Mouse (Mus musculus) cerebellum, postnatal 25 days (tissue): Measurements from ENCODE around the gene Pbx4.

ENCODE experiments used
- DNase-seq, 2 experiments: peaks; one replicate each; pipeline ENCODE4 v3.0.0; 2021; ENCODE audit warnings: mixed read lengths in 2 of 2

Gene Pbx4

DNA sequence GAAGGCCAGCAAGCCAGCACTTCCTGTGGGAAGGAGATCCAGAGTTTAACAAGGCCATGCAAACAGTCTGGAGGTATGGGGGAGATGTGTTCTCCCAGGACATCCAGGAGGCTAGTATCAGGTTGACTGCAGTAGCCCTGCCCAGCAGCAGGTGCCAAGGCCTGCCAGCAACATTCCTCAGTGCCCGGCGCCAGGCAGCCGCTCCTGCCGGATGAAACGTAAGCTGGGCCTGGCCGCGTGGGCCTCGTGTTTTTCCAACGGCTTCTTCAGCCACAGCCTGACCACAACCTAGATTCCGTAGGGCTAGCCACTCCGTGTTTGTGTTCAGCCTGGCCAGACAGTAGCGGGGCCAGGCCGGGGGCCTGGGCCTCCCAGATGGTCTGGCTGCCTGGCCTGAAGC is 42.4 kb downstream of the Pbx4 start:
- DNase-seq: no peak

DNA sequence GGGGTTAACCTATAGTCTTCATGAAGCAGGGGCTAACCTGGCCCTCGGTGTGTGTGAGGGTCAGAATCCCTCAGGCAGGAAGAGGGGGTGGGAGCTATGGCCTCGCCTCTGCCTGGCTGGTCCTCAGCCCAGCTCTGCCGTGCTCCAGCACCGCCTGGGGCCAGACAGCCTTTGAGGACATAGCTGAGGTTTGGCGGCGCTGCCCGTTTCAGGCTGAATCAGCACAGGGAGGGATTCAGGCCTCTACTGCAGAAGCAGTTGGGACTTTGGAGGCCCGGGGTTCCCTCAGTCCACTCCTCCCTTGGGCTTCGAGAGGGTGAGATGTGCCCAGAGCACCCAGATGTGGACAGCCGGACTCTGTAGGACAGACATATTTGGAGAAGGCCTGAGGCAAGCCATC is 43.8 kb downstream of the Pbx4 start:
- no peak for DNase-seq

DNA sequence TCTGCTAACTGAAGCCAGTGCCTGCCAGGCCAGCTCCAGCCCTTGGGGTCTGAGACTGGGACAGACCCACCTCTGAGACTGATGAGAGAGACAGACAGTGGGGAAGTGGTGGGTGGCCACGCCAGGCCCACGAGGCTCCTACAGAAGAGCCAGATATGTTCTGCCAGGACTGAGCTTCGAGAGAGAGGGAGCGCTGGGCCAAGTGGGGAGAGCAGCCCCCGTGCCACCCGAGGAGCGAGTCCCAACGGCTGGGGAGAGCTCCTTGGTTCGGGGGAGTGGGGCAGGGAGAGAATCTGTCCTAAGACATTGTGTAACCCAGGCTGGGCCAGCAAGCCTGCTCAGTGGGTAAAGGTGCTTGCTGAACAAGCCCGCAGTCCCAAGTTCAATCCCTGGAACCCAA is 44.7 kb downstream of the Pbx4 start:
- DNase-seq: no peak

DNA sequence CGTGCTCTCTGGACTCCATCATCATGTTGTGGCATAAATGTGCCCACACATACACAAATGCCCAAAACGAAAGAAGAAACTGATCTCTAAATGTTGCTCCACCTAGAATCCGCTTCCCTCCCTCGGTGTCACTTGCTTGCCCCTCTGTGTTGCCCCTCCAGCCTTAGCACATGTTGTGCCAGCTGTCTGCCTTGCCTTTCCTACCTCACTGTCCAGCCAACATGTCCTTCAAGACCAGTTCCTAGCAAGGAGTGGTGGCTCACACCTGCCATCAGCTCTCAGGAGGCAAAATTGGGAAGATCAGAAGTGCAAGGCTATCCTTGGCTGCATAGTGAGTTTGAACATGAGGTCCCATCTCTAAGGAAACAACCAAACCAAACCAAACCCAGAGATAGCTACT is 45.1 kb downstream of the Pbx4 start:
- DNase-seq: no peak

DNA sequence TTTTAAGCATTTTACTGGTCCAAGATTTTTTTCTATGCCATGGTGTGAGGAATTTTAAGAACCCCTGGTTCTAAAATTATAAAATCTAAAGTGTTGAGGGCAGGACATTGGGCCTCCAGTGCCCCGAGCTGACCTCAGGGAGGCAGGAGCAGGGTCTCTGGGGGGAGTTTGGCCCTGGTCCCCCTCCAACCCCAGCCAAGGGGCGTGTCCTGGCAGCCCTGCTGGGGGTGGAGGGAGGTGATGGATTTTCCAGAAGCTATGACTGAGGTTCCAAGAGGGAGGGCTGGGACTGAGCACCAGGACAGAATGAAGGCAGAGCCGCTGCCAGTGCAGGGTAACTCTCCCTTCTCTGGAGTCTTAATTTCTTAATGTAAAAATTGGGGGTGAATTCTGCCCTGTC is 45.7 kb downstream of the Pbx4 start:
- no peak for DNase-seq

DNA sequence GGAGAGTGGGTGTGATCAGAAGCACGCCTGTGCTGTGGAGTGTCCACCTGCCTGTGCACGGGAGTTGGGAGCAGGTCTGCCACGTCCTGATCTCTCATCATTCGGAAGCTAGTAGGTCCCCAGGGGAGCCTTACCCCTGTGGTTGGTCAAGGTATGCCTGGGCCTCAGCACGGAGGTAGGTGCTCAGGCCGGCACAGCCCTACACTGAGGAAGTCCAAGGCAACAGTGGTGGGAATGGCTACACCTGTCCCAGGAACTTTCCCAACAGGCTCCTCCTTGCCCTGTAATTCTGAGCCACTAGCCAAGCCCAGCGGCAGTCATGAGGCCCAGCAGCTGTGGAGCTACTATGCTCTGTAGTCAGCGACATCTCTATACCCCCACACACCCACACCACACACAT is 47.4 kb downstream of the Pbx4 start:
- DNase-seq: no peak

DNA sequence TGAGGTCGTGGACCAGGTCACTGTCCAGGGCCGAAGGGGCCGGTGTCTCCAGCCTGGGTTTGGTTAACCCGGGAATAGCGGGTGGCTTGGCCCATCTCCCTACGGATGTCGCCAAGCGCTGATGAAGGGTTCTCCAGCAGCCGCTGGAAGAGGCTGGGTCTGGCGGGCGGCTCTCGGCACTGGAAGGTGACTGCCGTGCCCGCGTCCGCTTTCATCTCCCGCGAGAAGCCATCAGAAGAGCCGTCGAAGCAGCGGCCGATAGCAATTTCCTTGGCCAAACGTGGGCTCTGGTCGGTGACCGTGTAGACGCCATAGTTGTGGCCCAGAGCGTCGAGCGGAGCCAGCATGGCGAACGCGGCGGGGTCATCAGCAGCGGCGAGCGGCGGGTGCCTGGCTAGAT is 48.5 kb downstream of the Pbx4 start:
- DNase-seq: no peak

DNA sequence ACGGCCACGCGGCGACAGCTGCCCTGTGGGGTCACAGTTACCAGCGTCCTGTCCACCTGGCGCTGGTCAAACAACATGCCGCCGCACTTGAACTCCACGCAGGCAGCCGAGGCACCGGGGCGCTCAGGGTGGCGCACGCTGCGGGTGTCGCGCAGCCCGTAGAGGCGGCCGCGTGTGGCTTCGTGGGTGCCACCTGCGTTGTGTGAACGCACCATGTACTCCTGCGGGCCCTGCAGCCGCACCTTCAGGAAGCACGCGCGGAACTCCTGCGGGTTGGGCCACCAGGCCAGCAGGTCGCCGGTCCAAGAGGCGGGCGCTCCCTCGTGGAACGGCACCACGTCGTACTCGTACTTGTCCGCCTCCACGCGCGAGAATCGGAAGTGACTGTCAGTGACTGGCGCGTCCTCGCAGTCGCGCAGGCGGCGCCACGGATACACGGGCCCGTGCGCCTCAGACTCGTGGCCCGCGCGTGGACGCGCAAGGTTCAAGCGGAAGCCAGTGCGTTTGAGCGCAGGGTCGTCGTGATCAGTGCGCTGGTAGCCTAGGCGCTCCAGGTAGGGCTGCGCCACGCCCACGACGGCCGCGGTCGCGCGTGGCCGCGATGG is 49.1 kb downstream of the Pbx4 start:
- no peak for DNase-seq

DNA sequence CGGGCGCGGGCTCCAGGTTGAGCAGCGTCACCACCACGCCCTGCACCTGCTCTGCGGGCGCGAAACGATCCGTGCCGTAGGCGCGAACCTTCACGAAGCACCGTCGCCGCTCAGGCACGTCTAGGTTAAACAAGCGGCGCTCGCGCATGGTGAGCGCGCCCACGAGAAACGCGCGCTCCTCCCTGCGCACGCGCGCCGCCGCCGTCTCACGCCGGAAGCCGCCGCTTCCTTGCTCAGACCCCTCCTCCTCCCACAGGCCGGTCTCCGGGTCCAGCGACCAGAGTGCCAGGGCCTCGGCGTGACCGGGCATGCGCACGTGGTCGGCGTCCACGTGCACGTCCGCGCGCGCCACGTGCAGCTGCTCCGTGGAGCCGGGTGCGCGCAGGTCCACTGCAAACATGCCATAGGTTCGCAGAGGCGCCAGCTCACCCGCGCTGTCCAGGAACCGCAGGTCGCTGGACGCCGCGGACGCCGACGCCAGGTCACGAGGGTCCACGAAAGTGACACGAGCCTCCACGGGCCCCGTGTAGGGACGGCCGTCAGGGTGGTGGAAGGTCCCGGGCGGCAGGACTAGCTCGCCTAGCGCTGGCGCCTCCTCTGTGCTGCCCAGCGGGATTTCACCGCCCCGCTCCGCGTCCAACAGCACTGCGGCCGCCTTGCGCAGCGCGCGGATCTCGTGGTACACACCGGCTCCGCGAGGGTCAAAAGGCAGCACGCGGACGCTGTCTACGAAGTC is 49.9 kb downstream of the Pbx4 start:
- DNase-seq: peak; percentile 33 to 60

DNA sequence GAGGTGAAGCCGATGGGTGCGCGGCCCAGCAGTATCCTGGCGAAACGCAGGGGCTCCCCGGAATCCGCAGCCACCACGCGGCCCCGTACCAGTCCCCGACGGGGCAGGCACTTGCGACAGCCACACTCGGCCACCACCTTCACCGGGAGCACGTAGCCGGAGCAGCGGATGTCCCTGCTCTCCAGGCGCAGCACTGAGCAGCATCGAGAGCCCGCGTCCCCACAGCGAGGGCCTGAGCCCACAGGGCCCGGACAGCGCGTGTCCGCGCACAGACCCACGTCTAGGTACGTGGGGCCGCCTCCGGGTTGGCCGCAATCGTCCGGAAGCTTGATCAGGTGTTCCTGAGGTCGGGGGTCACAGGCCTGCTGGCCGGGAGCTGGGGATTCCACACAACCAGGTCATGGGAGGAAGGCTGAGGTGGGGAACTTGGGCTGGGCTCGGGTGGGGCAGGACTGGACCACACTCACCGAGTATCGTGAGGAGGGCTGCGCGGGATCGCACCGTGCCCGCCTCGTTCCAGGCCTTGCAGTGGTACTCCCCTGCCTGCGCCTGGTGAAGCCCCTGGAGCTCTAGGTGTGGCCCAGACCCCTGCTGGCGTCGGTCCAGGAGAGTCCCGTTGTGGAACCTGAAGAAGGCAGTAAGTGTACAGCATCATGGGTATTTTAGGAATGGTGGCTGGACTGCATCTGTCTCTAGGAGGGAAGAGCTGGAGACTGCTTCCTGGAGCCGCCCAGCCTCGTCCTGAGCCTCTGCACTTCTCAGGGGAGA is 50.7 kb downstream of the Pbx4 start:
- DNase-seq: no peak

DNA sequence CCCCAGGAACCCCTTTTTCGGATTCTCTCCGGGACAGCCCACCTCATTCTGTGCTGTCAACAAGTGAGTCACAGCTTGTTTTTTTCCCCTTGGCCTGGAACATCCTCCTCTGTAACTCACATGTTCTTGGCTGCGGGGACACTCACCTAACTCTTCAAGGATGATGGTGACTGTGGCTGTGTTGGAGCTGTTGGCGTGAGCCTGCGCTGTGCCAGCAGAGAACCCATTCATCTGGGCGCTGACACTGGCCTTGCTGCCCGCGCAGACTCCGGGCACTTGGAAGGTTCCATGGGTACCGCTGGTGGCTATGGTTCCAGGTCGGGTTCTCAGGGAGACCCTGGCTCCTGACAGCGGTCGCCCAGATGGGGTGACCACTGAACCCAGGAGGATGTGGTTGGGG is 51.9 kb downstream of the Pbx4 start:
- no peak for DNase-seq

DNA sequence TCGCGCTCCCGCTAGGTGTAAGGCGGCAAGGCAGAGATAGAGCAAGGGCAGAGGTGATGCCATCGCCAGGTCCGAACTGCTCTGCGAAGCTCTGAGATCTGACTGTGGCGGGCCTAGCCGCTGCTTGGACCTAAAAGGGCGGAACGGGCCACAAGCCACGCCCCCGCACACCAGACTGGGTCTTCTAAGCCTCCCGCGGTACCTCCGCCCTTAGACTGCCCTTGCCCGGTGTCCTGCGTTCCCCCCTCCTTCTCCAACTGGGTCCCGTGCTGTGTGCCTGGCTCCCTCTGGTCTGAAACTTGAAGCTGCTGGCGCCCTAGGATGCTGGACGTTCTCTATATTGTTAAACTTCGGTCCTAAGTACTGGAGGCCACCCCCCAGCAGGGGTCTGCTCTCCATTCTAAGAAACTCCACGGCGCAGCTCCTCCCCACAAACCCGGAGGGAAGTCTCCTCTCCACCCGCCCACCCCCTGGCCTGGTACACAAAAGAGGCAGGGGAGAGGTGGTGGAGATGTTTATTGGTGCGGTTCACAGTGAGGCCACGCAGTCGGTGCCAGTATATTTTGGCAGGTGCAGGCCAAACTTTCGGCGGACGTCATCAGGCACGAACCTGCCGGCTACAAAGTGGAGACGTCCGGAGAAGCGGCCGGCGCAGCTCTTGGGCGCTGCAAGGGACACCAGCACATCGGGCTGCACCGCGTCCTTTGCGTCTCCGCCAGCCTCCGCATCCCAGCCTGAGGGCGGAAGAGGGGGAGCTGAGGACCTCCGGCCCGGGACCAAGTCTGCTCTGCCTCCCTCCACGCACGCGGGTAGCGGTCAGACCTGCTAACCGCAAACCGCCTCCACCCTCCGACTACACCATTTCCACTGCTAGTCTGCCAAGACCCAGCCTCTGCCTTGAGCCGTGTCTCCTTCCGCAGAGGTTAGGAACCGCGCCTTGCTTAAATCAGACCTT is 55.3 kb downstream of the Pbx4 start, which contains the start of gene Cilp2:
TSS of gene Cilp2 (minus strand) at position 399 of the 955 bp plus-strand sequence.
- peak; percentile 37 to 48 for DNase-seq

DNA sequence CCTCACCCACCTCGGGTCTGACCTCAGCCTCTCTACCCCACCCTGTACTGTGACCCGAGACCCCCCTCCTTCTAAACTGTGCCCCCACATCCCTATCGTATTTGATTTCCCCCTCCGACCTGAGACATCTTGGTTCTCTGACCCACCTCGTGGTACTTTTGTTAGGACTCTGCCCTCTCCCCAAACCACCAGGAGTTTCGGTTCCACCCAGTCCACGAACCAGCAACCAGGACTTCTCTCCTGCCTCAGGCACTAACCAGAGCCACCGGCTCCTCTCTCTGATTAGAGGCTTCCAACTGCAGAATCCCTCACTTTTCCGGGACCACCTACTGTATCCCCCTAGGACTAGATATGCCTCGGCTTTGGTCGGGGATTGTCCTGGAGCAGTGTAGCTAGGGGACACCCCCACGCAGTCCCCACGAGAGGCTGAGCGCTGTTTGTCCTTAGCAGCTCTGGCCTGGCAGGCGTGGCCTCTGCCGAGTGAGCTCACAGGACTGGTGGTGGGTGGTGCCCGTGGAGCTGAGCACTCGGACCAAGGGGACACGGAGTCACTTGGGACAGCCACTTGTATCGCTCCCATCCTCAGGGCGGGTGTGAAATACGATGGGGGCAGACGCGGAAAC is 56.1 kb downstream of the Pbx4 start:
- peak in 1 of 2 experiments; percentile 31 for DNase-seq

DNA sequence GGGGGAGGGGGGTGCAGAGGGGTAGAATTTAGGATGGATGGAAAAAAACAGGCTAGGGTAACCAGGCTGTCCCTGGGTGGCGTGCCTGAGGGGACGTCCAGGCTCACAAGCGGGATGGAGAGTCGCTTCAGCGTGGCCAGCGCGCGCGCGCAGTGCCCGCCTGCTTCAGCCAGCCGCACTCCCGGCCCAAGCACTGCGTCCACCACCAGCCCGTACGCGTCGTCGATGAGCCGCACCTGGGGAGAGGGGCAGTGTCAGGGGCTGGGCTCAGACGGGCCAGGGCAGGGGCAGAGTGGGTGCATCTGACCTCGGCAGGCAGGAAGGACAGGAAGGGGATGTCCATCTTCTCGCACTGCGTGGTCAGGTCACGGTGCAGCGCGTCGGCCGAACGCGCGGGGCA is 56.6 kb downstream of the Pbx4 start:
- peak; percentile 35 to 54 for DNase-seq

DNA sequence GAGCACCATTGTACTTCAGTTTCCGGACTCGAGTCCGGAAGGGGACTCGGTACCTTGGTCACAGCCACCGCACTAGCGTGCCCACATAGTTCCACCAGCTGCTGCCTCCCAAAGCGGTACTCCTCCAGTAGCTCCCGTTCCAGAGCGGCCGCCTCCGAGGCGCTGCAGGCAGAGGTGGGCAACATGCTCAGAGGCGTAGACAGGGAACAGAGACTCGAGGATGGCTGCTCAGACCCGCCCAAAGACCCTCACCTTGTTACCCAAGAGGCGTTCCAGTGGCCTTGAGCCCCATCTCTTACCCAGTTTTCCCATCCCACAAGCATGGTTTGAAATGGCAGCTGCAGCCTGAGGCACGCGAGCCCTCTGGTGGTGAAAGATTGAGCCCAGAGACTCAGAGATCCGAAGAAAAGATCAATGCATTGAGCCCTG is 58.5 kb downstream of the Pbx4 start:
- DNase-seq: peak; percentile 63 to 76

DNA sequence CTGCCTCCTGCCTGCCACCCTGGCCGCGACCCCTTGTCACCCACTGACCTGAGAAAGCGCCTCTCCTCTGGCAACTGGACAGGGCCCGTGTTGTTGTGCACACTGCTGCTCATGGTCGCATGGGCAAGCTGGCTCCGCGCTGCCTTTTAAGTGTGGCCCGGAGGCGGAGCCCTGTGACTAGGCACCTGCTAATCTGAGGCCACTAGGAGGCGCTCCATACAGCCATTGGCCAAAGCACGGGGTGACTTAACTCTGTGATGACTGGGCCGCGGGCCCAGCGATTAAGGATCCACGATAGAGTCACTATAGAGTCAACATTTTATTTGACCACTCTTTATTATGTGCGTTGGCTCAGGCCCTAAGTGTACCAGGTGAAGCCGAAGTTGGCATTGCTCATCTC is 61.6 kb downstream of the Pbx4 start:
- DNase-seq: peak; percentile 41 to 73

DNA sequence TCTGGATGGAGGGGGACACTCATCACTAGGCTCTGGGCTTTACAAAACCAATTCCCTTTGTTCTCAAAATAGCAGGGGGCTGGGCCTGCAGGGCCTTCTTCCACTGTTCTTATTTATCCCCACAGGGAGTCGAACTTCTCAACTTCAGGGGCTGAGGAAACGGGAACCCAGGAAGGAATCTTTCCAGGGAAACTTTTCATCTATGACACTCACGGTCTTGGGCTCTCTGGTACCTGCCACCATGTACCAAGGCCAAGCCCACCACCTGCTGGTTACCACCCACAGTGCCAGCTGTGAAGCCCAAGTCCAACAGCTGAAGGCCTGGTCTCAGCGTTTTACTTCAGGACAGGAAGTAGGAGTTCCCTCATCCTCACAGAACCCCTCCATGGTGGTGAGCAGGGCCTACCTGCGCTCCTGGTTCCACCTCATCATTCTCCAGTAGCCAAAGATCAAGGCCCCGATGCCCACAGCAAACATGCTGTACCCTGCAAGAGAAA is 62.6 kb downstream of the Pbx4 start:
- DNase-seq: no peak

DNA sequence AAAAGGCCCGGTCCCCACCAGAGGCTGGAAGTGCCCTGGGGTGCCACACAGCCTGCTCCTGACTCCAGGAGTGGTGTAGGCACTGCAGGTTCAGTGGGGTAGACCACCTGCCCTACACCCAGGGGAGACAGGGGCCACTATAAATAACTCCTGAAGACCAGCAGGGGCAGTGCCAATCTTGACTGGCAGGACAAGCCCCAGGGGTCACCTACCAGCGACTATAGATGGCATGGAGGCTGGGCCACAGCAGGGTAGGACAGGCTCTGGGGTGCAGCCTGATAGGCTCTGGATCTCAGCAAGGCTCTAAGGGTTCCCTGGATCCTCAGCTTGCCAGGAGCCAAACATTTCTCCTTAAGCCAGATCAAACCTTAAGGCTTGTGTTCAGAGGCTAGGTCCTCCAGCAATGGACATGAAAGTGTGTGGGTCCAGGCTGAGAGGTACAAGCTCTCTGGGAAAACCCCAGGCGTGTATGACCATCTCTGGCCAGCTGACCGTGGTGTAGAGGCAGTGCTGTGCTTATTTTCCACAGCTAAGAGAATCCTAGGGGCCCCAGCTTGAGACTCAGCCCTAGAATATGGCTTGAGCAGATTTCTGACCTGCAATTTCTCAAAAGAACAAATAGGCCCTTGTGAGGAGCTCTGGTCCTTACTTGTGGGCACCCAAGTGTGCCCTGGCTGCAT is 63.6 kb downstream of the Pbx4 start:
- no peak for DNase-seq

DNA sequence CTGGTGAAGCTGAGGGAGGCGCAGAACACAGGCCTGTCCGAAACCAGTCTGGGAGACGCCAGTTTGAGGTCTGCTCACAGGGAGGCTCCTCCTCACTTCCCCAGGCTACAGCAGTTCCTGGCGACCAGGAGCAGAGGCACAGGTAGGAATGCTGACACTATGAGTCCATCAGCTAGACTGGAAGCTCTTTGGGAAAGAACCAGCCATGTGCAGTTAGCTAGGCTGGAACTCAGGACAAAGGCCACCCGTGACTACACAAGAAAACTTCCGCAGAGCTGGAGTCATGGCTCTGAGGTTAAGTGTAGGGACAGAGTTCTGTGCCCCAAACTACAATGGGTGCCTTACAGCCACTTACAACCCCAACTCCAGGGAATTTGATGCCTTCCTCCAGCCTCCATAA is 65.6 kb downstream of the Pbx4 start:
- no peak for DNase-seq

DNA sequence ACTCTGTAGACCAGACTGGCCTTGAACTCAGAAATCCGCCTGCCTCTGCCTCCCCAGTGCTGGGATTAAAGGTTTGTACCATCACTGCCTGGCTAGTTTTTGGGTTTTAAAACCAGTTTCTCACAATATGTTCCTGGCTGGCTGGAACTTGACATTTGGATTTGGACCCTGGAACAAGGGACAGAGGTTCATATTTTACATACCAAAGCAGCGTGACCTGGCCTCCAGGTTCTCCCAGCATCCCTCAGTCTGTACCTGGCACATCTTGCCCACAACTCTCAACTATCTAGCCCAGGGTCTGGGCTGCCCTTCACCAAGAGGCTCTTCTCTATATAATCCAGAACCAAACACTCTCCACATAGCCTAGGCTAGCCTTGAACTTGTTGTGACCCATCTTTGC is 67.6 kb downstream of the Pbx4 start:
- DNase-seq: no peak

DNA sequence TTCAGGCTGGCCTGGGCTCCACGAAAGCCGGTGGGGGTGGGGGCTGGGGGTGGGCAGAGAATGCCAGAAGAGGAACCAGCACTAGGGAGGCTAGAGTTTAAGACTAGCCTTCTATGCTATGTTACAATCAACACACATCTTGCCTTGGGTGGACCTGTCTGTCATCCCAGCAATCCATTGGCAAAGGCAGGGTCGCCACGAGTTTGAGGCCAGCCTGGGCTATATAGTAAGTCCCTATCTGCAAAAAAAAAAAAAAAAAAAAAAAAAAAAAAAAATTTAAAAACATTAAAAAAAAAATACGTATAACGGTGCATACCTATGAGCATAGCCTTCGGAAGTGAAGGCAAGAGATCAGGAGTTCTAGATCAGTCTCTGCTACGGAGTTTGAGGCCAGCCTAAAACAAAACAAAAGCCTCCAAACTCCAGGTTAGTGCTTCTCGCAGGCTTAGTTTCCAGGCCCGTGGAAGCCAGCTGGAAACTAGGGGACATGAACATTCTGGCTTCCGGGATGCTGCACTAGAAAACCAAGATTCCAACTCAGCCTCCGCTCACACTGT is 68.7 kb downstream of the Pbx4 start:
- DNase-seq: no peak
